Mouse (Mus musculus) lung, postnatal 0 days (tissue): ENCODE results near the gene Map2k5.

Experiments
- CTCF ChIP-seq: IDR thresholded peaks from 2 replicates; pipeline ENCODE4 v1.5.1; 2016; ENCODE audit warnings: antibody characterized with exemption, mild to moderate bottlenecking
- EP300 ChIP-seq: IDR thresholded peaks from 2 replicates; pipeline ENCODE4 v1.6.1; 2016; ENCODE audit warnings: antibody characterized with exemption, mild to moderate bottlenecking, control low read depth

GRCm38 (mm10) chr9:63149372-63149766, 228.3 kb downstream of the Map2k5 start:
- no peak for TF ChIP-seq CTCF
- no peak for TF ChIP-seq EP300
